Mouse (Mus musculus): Measurements from ENCODE around the gene Hoxd1.

The Hoxd1 gene

GRCm38 (mm10) chr2:74762522-74763244 is at the start of gene Hoxd1:
Gene Hoxd1, plus strand, starts transcription at chr2:74762980.
- no peak for DNase-seq

GRCm38 (mm10) chr2:74713239-74714150 is 49.3 kb upstream of the Hoxd1 start:
- no peak for DNase-seq

DNA sequence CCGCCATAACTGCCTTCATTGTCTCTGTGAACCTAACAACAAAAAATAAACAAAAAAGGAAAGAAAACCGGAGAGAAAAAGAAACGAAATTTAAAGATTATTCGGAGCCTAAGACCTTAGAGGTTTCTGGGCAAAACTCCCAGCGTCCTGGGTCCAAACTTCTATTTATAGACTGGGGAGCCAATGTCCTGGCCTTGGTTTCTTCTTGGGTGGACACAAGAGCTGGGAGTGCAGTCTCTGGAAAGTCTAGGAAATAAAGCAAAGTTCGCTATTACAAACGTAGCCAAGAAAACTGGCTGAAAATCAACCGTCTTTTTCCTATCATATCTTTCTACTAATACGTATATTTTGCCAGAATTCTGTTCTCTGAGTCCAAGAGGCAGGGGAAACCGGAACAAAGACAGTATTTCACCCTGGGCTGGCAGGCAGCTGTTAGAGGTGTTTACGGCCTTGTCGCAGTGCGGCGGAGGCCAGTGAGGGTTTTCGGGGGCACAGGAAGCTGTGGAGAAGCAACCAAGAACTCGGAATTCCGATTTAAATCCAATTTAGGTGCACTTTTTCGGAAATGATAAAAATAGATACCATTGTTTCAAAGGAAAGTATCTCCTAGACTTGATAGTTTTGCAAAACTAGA is 48.5 kb upstream of the Hoxd1 start:
- no peak for DNase-seq

- no peak for DNase-seq
Measured at GRCm38 (mm10) chr2:74714881-74715280, 47.9 kb upstream of the Hoxd1 start.

- peak; percentile 54 to 56 for DNase-seq
Measured at GRCm38 (mm10) chr2:74715504-74716241, 47.1 kb upstream of the Hoxd1 start.

DNA sequence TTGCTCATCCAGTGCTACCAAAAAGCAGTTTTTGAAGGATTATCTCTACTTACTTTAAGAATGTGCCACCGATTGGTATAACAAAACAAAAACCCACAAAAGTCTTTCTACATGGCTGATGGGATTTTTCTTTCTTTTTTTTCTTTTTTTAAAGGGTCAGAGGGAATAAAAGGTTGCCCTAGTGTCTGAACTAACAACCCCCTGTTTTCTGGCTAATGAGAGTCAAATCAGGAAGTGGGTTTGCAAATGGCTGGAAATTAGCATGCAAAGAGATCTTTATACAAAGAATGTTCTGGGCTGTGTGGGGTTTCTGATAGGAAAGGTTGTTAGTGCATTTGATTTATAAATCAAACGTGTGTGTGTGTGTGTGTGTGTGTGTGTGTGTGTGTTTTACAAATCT is 42.4 kb upstream of the Hoxd1 start:
- DNase-seq: no peak

- no peak for DNase-seq
Measured at GRCm38 (mm10) chr2:74720955-74721491, 41.8 kb upstream of the Hoxd1 start.

DNA sequence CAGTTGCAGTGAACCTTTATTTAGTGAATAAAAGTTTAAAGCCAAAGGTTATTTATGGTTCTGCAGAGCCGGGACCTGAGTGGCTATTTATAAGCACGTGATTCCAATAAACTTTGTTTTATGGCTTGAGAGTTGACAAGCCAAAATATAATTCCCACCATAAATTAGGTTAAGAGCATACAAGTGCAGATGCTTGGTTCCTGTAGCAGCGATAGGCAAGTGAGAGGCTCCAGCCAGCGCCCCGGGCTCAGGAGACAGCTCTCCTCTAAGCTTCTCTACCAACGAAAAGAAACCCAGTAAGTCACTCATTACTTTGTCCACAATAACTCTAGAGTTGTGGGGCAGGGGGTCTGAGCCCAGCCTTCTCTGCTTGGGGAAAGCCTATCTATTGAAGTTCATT is 40.9 kb upstream of the Hoxd1 start:
- DNase-seq: no peak

DNA sequence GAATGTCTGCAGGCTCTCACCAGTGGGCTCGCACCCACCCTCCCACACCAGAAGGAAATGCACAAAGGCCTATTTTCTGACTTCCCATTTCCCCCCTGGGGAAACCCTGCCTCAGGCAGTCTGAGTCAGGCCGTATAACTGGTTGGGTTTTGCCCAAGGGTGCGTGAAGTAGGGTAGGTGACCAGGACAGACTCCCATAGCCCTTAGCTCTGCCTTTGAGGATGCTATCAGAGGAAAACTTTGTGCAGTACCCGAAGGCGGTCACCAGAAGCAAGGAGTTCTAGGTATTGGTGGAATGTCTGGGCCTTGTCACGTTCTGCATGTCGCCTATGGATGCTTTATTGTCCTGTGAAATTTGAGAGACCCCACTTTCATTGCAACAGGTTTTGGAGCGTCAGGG is 39.8 kb upstream of the Hoxd1 start:
- no peak for DNase-seq

- no peak for DNase-seq
Measured at GRCm38 (mm10) chr2:74724244-74725015, 38.4 kb upstream of the Hoxd1 start.

DNA sequence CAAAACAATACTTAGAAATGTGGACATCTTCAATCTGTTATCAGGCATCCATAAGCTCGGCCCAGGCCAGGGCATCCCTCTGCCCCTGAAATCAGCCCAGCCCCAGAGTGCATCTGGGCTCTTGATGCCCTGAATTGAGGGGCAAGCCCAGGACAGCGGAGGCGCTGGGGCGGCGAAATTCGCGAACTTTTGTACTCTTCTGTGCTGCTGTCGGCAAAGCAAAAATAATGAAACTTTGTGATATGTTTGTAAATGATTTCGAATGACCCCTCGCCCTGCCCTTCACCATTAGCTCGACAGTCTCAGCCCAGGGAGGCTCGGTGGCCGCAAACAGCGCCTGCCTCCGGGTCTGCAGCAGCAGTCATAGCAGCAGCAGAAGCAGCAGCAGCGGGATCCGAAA is 37.6 kb upstream of the Hoxd1 start:
- no peak for DNase-seq

DNA sequence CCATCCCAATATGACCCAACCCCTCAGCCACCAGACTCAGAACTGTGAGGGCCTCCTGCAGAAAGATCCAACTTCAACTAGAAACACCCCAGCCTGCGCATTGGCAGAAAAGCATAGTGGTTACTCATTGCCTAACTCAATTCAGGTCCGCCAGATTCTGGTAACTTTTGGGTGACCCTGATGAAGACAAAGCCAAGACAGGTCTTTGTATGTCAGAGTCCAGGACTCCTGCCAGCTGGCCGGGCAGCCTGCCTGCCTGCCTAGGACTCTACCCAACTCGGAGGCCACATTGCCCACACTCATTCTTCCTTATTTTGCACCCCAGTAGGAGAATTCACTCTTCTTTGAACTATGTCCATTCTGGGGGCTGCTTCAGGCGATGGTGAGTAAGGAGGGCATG is 36.2 kb upstream of the Hoxd1 start, which contains the start of gene Gm28230:
Gene Gm28230, plus strand, starts transcription at position 178 of the 400 bp plus-strand sequence.
- no peak for DNase-seq

GRCm38 (mm10) chr2:74726973-74727639 is 35.7 kb upstream of the Hoxd1 start:
- no peak for DNase-seq

DNA sequence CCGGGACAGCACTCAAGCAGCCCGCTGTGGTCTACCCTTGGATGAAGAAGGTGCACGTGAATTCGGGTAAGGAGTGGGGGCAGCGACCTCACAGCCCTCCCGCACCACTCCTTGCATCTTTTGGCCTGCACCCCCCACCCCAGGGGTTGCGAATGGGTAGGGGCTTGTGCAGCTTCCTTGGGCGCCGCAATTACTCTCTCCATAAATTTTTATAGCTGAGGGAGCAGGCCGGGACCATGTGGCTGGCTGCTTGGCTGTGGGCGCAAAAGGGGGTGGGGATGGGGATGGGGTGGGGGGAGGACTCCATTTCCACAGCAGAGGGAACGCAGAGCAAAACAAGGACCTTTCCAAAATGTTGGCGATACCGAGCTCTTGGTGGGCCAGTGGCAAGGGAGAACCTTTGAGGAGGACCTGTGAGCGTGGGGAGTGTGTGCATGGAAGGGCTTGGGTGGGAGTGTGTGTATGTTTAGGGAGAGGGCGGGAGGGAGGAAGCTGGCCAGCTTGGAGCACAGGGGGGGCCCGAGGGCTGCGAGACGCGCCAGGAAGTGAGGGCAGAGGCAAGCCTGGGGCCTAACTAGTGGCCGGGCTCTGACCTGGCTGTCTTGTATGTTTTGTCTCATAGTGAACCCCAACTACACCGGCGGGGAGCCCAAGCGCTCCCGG is 35.0 kb upstream of the Hoxd1 start:
- no peak for DNase-seq

- no peak for DNase-seq
Measured at GRCm38 (mm10) chr2:74728303-74728680, 34.5 kb upstream of the Hoxd1 start.

DNA sequence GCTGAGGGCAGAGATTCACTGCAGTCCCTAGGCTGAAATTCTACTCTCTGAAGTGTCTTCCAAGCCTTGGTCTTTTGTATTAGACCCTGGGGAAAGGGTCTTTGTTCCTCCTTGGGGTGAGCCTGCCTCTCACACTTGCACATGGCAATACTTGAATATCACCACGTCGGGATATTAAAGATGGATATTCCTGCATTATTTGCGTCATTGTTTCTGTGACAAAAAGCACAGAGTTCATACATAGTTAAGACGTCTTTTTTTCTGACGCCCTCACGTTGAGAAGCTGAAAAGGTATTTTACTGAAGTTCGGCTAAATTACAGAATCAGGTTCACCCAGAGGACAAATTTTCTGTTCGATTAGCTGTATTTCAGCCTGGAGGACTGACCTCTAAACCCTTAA is 32.4 kb upstream of the Hoxd1 start:
- DNase-seq: no peak

DNA sequence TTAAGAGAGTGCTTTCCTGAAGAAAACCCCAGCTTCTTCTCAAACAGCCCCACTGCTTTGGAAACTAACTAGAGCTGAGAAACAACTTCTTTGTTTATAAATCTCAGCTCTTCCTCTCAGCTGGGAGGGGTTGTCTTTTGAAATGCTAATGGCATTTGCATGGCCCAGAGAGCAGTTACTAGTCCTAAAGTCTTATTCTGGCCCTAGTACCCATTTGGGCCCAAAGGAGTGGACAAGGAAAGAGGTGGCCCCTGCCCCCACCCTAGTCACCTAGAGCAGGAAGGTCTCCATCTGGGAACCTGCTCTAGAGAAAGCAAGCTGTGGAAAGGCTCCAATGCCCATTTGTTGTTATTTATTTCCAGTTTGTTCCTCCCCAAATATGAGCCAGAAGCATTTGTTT is 31.7 kb upstream of the Hoxd1 start:
- no peak for DNase-seq

- no peak for DNase-seq
Measured at GRCm38 (mm10) chr2:74731799-74732512, 30.8 kb upstream of the Hoxd1 start.

DNA sequence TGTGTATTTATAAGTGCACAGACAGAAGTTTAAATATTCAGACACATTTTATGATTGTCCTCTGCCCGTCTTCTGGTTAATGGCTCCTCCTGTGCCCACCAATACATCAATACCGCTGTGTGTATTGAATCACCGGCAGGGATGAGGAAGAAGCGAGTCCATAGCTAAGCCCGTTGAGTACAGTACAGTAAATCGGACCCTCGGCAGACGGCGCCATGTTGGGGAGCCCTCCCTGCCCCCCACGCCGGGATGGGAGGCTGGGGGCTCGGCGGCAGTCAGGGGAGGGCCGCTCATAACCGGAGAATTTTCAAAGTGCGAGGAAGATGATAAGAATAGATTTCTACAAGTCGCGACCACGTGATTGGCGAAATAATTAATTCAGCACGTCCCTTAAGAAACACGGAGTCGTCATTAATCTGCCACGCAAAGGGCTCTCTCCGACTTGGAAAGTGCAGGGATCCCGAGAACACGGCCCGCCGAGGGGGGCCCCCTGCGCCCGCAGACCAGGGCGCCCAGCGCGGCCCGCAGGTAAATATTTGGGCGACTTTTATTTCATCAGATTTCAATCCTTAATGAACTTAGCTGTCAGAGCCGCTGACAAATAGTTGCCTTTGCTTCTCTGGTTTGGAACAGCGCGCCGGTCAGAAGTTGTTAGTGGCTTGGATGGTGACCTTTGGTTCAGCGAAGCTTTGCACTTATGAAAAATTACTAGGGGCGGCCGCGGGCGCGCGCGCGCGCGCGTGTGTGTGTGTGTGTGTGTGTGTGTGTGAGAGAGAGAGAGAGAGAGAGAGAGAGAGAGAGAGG is 30.1 kb upstream of the Hoxd1 start:
- no peak for DNase-seq
